Mouse (Mus musculus): ENCODE measurements at regions not wholly inside any gene's neighbourhood (a gene's known extent, or its start where the extent isn't known, plus 50 kb on each side); places are given as distances from the start of the nearest gene placed in this dataset.

GRCm38 (mm10) chr11:39350616-39351015 lies 1344.4 kb downstream of the Mat2b start:
- TF ChIP-seq CTCF (IDR thresholded peaks at IDR 0.05; ENCODE audit: borderline replicate concordance, extremely low read depth, insufficient read depth, insufficient read length) (no peak), POLR2A (IDR thresholded peaks at IDR 0.05; ENCODE audit: borderline replicate concordance, extremely low read depth, insufficient read depth, insufficient read length, poor library complexity, severe bottlenecking) (no peak)

All from brain, embryonic 14.5 days (tissue).